Mouse (Mus musculus): ENCODE data around the gene Uggt1.

DNA sequence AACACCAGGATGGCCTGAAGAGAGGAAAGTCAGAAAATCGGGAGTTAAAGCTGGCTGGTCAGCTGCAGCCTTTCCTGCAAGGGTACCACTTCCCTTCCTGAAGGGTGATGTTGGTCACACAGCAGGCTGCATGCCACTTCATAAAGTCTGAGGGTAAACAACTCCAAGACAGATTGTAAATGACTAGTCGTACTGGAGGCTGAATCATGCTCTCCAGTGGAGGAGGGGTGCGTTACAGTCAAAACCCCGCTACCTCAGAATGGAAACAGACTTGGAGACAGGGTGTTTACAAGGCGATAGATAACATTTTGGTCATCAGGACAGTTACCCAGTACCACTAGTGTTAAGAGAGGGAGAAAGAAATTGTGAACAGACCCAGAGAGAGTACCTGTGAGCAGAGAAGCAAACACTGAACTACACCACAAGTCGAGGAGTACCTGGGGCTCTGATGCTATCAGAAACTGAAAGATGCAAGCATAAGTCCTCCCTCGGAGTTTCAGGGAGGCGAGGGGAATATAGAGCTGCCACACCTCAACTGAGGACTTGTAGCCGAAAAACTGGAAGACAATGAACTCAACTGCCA, 9.4 kb downstream of the Uggt1 start:
- TF ChIP-seq CTCF (IDR thresholded peaks at IDR 0.05; ENCODE audit: borderline replicate concordance, extremely low read depth, insufficient read depth, insufficient read length) (no peak), POLR2A (IDR thresholded peaks at IDR 0.05; ENCODE audit: borderline replicate concordance, extremely low read depth, insufficient read depth, insufficient read length, poor library complexity, severe bottlenecking) (no peak)
